Mouse (Mus musculus): ENCODE results near the gene Sorcs2.

DNA sequence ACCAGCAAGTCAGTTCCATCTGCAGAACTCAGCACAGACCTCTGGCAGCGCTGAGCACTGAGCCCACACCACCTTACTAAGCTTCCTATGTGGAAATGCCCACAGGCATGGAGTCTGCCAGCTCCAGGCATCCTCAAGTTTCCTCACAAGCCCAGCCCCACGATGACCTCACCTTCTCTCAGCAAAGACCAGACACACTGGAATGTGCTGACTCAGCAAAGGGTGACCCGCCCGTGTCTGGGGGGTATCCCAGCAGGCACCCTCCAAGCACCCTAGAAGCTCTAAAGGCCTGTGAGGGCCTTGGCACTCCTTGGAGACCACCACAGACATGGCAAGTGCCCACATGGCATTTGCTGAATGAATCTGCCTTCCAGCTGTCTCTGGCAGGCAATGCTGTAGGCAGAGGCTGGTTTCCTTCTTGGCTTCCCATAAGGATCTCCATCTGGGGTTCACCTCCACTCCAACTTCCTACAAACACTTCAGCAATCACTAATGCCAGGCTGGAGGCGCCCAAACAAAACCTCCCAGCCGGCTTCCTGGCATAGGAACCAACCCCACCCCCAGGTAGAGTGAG is 17.9 kb downstream of the Sorcs2 start:
- TF ChIP-seq CTCF (IDR thresholded peaks at IDR 0.05; ENCODE audit: insufficient read depth, low read length) (no peak), POLR2A (IDR thresholded peaks at IDR 0.05; ENCODE audit: borderline replicate concordance, extremely low read depth, low read depth, low read length) (no peak)

All from lung, adult 2 months (tissue).